ENCODE assay signal across 18 mouse cellular contexts in genomic region chr11:57947347-57947746, GRCm38 (mm10).
"Had no signal": no experiment of that assay in that cellular context is flagged by ENCODE, and none has a peak within 500 bp of the region (broad histone marks: within the 10 kb centered on the region; RNA-seq: fewer than 3 reads in every experiment).

No protein-coding gene starts in this region.

- DNase-seq: lung, adult 18-20 months; lung, embryonic 14.5 days; lung, postnatal 10 days; lung, postnatal 4 days; midbrain, embryonic 14.5 days; retina, postnatal 1 day; right cerebral cortex, adult 18-20 months; right cerebral cortex, postnatal 25 days; right cerebral cortex, postnatal 4 days; spleen, adult 18-20 months; thymus, adult 18-20 months; thymus, postnatal 14 days; thymus, postnatal 36 days had no signal

- H3K4me3 ChIP-seq: midbrain, embryonic 10.5 days; midbrain, embryonic 12.5 days; myocyte; neural tube, embryonic 13.5 days; neural tube, embryonic 15.5 days had no signal

- H3K27ac ChIP-seq: midbrain, embryonic 10.5 days; midbrain, embryonic 12.5 days; neural tube, embryonic 13.5 days; neural tube, embryonic 15.5 days had no signal
